Mouse (Mus musculus): ENCODE measurements around the gene Oas1a. TPM values are rescaled to one million over a fixed set of nuclear protein-coding genes. Genes with fewer than 3 reads are reported as not detected.
"Not testable (repeated sequence)": the region's sequence is repeated elsewhere in the genome, so short reads cannot be mapped to it uniquely, and the experiment has no call there.

Oas1a gene
- total and polyA plus RNA-seq, 3 experiments: 0.63 to 2.6 (median 0.84) TPM

DNA sequence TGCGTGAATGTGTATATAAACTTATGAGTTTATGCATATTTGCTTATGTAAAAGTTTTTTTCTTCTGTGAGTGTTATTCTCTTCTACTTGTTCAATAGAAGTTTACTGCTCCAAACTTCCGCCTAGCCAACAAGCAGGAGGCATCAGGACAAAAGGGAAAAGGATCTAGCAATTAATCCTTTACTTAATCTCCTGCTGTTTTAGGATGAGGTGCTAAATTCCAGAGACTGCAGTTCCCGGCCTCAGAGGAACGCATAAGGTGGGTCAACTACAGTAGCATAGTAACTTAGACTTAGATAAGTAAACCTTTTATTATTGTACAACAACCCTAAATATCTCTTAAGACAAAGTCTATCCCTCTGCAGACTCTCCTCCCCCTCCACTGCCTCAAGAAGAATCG is 26.6 kb upstream of the Oas1a start:
- no peak for DNase-seq
- intact Hi-C loops (cut with DNase I): loop anchor here (2.0 kb wide), 1 partner anchor 119 kb away; no protein-coding TSS in a partner anchor
- Histone ChIP-seq H3K79me2 (replicated peaks; ENCODE audit: control insufficient read depth, insufficient read depth, low read length) (no peaks in the 10 kb centered on the region), H3K27ac (no peak overlapping the region), H3K4me1 (ENCODE audit: control insufficient read depth, insufficient read depth, low read length) (no peaks in the 10 kb centered on the region), H3K4me3 (no peak overlapping the region), H3K27me3 (ENCODE audit: control insufficient read depth, insufficient read depth, low read length) (no peaks in the 10 kb centered on the region), H3K9ac (ENCODE audit: low read depth, low read length) (no peak overlapping the region), H3K36me3 (ENCODE audit: control insufficient read depth, insufficient read depth, low read length) (no peaks in the 10 kb centered on the region)
- 17% methylated on average over 5 of the region's 5 CpGs for WGBS
- no peak for TF ChIP-seq EP300 (IDR thresholded peaks at IDR 0.05; ENCODE audit: insufficient read depth, low read depth, low read length)
- TF ChIP-seq CTCF (IDR thresholded peaks at IDR 0.05): no peak
- TF ChIP-seq POLR2A (IDR thresholded peaks at IDR 0.05; ENCODE audit: insufficient read depth, low read depth, low read length): no peak

- Histone ChIP-seq H3K36me3 (ENCODE audit: control insufficient read depth, insufficient read depth, low read length) (no peaks in the 10 kb centered on the region), H3K27me3 (ENCODE audit: control insufficient read depth, insufficient read depth, low read length) (no peaks in the 10 kb centered on the region), H3K4me1 (ENCODE audit: control insufficient read depth, insufficient read depth, low read length) (no peaks in the 10 kb centered on the region), H3K27ac (no peak overlapping the region), H3K4me3 (no peak overlapping the region), H3K9ac (ENCODE audit: low read depth, low read length) (no peak overlapping the region), H3K79me2 (replicated peaks; ENCODE audit: control insufficient read depth, insufficient read depth, low read length) (no peaks in the 10 kb centered on the region)
- intact Hi-C loops (cut with DNase I): loop anchor here (10.0 kb wide), 1 partner anchor 132 kb away; the partner anchor contains the start of gene Oas1e
- TF ChIP-seq POLR2A (IDR thresholded peaks at IDR 0.05; ENCODE audit: insufficient read depth, low read depth, low read length) (no peak), CTCF (IDR thresholded peaks at IDR 0.05) (peak; percentile 28; the same call in 1 of the 2 replicates)
- DNase-seq: no peak
- WGBS: 9% methylated on average over 1 of the region's 1 CpGs
Observed at GRCm38 (mm10) chr5:120927036-120927435, 19.7 kb upstream of the Oas1a start.

GRCm38 (mm10) chr5:120926311-120926710 is 19.0 kb upstream of the Oas1a start:
- H3K36me3 ChIP-seq (ENCODE audit: control insufficient read depth, insufficient read depth, low read length); H3K4me1 ChIP-seq (ENCODE audit: control insufficient read depth, insufficient read depth, low read length); H3K4me3 ChIP-seq; H3K79me2 ChIP-seq (replicated peaks; ENCODE audit: control insufficient read depth, insufficient read depth, low read length); H3K9ac ChIP-seq (ENCODE audit: low read depth, low read length); H3K27ac ChIP-seq; DNase-seq; H3K27me3 ChIP-seq (ENCODE audit: control insufficient read depth, insufficient read depth, low read length): not testable (repeated sequence)
- 13% methylated on average over 2 of the region's 2 CpGs for WGBS
- intact Hi-C loops (cut with DNase I): loop anchor here (10.0 kb wide), 1 partner anchor 132 kb away; the partner anchor contains the start of gene Oas1e

DNA sequence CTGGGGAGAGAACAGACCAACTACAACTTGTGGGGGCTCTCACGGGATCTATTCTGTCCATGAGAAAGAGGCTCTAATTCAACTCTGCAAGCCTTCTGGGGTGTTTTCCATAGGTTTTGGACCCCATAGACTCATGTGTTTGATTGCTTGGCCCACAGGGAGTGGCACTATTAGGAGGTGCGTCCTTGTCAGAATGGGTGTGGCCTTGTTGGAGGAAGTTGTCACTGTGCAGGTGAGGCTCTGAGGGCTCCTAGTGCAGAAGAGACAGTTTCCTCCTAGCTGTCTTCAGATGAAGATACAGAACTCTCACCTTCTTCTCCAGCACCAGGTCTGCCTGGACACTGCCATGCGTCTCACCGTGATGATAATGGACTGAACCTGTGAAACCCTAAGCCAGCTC is 17.2 kb upstream of the Oas1a start:
- not testable (repeated sequence) for H3K79me2 ChIP-seq (replicated peaks; ENCODE audit: control insufficient read depth, insufficient read depth, low read length); H3K9ac ChIP-seq (ENCODE audit: low read depth, low read length); H3K4me3 ChIP-seq; H3K4me1 ChIP-seq (ENCODE audit: control insufficient read depth, insufficient read depth, low read length); H3K27ac ChIP-seq; H3K27me3 ChIP-seq (ENCODE audit: control insufficient read depth, insufficient read depth, low read length); H3K36me3 ChIP-seq (ENCODE audit: control insufficient read depth, insufficient read depth, low read length)
- 84% methylated on average over 4 of the region's 4 CpGs for WGBS
- peak in 1 of 2 experiments; percentile 5 for DNase-seq
- intact Hi-C loops (cut with DNase I): loop anchor here (10.0 kb wide), 1 partner anchor 130 kb away; the partner anchor contains the start of gene Oas1e

- Histone ChIP-seq H3K27me3 (ENCODE audit: control insufficient read depth, insufficient read depth, low read length) (no peaks in the 10 kb centered on the region), H3K36me3 (ENCODE audit: control insufficient read depth, insufficient read depth, low read length) (no peaks in the 10 kb centered on the region), H3K27ac (no peak overlapping the region), H3K4me1 (ENCODE audit: control insufficient read depth, insufficient read depth, low read length) (no peaks in the 10 kb centered on the region), H3K4me3 (no peak overlapping the region), H3K79me2 (replicated peaks; ENCODE audit: control insufficient read depth, insufficient read depth, low read length) (no peaks in the 10 kb centered on the region), H3K9ac (ENCODE audit: low read depth, low read length) (no peak overlapping the region)
- no peak for DNase-seq
- 61% methylated on average over 4 of the region's 4 CpGs for WGBS
- intact Hi-C loops (cut with DNase I): loop anchor here (10.0 kb wide), 1 partner anchor 129 kb away; the partner anchor contains the start of gene Oas1e
- TF ChIP-seq EP300 (IDR thresholded peaks at IDR 0.05; ENCODE audit: insufficient read depth, low read depth, low read length): no peak
- TF ChIP-seq POLR2A (IDR thresholded peaks at IDR 0.05; ENCODE audit: insufficient read depth, low read depth, low read length): no peak
- TF ChIP-seq CTCF (IDR thresholded peaks at IDR 0.05): no peak
Observed at GRCm38 (mm10) chr5:120923969-120924368, 16.6 kb upstream of the Oas1a start.

DNA sequence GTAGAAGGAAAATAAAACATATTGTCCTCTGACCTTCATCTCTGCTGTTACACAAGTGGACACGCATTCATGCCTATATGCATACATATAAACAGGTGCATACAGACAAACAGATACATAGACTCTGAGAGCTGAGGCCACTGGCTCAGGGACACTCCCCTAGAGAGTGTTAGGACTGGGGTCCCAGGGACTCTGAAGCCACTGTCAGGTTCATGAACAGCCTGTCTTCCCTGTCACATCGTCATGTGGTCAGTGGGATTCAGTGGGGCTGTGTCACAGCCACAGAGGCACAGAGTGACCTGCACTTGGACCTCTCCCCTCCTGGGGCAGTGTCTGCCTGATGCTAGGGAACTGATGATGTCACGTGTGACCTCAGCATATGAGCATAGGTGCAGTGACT is 13.0 kb upstream of the Oas1a start:
- Histone ChIP-seq H3K27me3 (ENCODE audit: control insufficient read depth, insufficient read depth, low read length) (no peaks in the 10 kb centered on the region), H3K36me3 (ENCODE audit: control insufficient read depth, insufficient read depth, low read length) (no peaks in the 10 kb centered on the region), H3K4me1 (ENCODE audit: control insufficient read depth, insufficient read depth, low read length) (no peaks in the 10 kb centered on the region), H3K27ac (no peak overlapping the region), H3K9ac (ENCODE audit: low read depth, low read length) (no peak overlapping the region), H3K79me2 (replicated peaks; ENCODE audit: control insufficient read depth, insufficient read depth, low read length) (no peaks in the 10 kb centered on the region), H3K4me3 (no peak overlapping the region)
- 73% methylated on average over 3 of the region's 3 CpGs for WGBS
- no peak for TF ChIP-seq CTCF (IDR thresholded peaks at IDR 0.05)
- no peak for TF ChIP-seq POLR2A (IDR thresholded peaks at IDR 0.05; ENCODE audit: insufficient read depth, low read depth, low read length)
- no peak for TF ChIP-seq EP300 (IDR thresholded peaks at IDR 0.05; ENCODE audit: insufficient read depth, low read depth, low read length)
- intact Hi-C loops (cut with DNase I): loop anchor here (10.0 kb wide), 1 partner anchor 125 kb away; the partner anchor contains the start of gene Oas1e
- DNase-seq: no peak

DNA sequence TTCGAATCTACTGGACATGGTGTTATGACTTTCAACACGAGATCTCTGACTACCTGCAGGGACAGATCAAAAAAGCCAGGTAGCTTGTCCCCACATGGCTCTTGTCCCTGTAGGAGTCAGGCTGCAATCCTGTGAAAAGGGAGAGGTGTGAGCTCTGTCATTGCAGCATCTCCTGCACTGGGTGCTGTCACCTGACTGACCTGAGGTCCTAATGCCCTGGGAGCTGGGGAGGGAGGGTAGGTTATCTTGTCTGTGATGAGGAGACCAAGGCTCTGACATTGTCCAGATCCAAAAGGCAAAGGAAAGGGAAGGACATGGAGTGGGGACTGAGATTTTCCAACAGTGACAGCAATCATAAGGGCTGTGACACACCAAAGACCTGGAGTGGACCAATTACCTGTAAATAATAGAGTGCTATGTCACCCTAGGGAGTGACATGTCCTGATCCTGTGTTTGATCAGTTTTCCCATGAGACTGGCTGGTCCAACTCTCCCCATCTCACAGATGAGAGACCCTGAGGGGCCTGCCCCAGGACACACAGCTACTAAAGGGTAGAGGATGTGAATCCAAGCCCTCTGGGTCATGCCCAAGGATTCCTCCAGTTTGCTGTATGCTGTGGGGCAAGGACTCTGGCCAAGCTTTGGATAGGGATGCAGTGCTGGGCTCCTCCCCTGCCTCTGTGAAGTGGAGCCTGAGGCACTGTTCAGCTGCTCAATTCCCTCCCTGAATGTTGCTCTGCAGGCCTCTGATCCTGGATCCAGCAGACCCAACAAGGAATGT is 12.0 kb upstream of the Oas1a start:
- H3K36me3 ChIP-seq (ENCODE audit: control insufficient read depth, insufficient read depth, low read length); H3K79me2 ChIP-seq (replicated peaks; ENCODE audit: control insufficient read depth, insufficient read depth, low read length); intact Hi-C loops (cut with DNase I); H3K27me3 ChIP-seq (ENCODE audit: control insufficient read depth, insufficient read depth, low read length); H3K4me3 ChIP-seq; H3K4me1 ChIP-seq (ENCODE audit: control insufficient read depth, insufficient read depth, low read length); H3K27ac ChIP-seq; H3K9ac ChIP-seq (ENCODE audit: low read depth, low read length): not testable (repeated sequence)
- 66% methylated on average over 2 of the region's 2 CpGs for WGBS
- peak in 1 of 2 experiments; percentile 3 for DNase-seq

- H3K4me1 ChIP-seq (ENCODE audit: control insufficient read depth, insufficient read depth, low read length); H3K9ac ChIP-seq (ENCODE audit: low read depth, low read length); H3K27me3 ChIP-seq (ENCODE audit: control insufficient read depth, insufficient read depth, low read length); H3K27ac ChIP-seq; H3K79me2 ChIP-seq (replicated peaks; ENCODE audit: control insufficient read depth, insufficient read depth, low read length); intact Hi-C loops (cut with DNase I); H3K4me3 ChIP-seq; DNase-seq; H3K36me3 ChIP-seq (ENCODE audit: control insufficient read depth, insufficient read depth, low read length): not testable (repeated sequence)
- 39% methylated on average over 8 of the region's 8 CpGs for WGBS
Observed at GRCm38 (mm10) chr5:120914204-120914603, 6.9 kb upstream of the Oas1a start, which contains the start of gene Oas1d. Gene Oas1d (plus strand): TSS chr5:120914536.
